Mouse (Mus musculus) natural killer cell, adult 2 months (primary cell): ENCODE data around the gene Abcb4.
"Not testable (repeated sequence)": the region's sequence is repeated elsewhere in the genome, so short reads cannot be mapped to it uniquely, and the experiment has no call there.

Experiments
- DNase-seq, 2 experiments: peaks; one replicate each; pipeline ENCODE4 v3.0.0; 2022; ENCODE audit warnings: low spot score in 2 of 2

Gene Abcb4

GRCm38 (mm10) chr5:8904539-8904938, 11.0 kb downstream of the Abcb4 start:
- DNase-seq, result no peak

GRCm38 (mm10) chr5:8911567-8912198, 18.2 kb downstream of the Abcb4 start:
- DNase-seq, result peak in 1 of 2 experiments; percentile 38

GRCm38 (mm10) chr5:8916400-8916799, 22.9 kb downstream of the Abcb4 start:
- DNase-seq, result no peak

GRCm38 (mm10) chr5:8917069-8917468, 23.6 kb downstream of the Abcb4 start:
- DNase-seq, result peak in 1 of 2 experiments; percentile 26

- DNase-seq, result no peak
Observed at GRCm38 (mm10) chr5:8928440-8928839, 34.9 kb downstream of the Abcb4 start.

- no peak for DNase-seq
Observed at GRCm38 (mm10) chr5:8937965-8938364, 44.4 kb downstream of the Abcb4 start.

GRCm38 (mm10) chr5:8941266-8941665, 47.7 kb downstream of the Abcb4 start:
- DNase-seq, result not testable (repeated sequence)

GRCm38 (mm10) chr5:8943836-8944235, 50.3 kb downstream of the Abcb4 start:
- peak in 1 of 2 experiments; percentile 66 for DNase-seq

GRCm38 (mm10) chr5:8947423-8948110, 54.0 kb downstream of the Abcb4 start:
- DNase-seq, result no peak

GRCm38 (mm10) chr5:8953660-8954059, 60.1 kb downstream of the Abcb4 start:
- DNase-seq, result no peak

- no peak for DNase-seq
Observed at GRCm38 (mm10) chr5:8955544-8955943, 62.0 kb downstream of the Abcb4 start.

- no peak for DNase-seq
Observed at GRCm38 (mm10) chr5:8960534-8960933, 67.0 kb downstream of the Abcb4 start.

- DNase-seq, result no peak
Observed at GRCm38 (mm10) chr5:8964487-8964886, 71.0 kb downstream of the Abcb4 start.

- no peak for DNase-seq
Observed at GRCm38 (mm10) chr5:8970694-8971093, 77.2 kb downstream of the Abcb4 start.

GRCm38 (mm10) chr5:8972355-8972754, 78.8 kb downstream of the Abcb4 start:
- no peak for DNase-seq

GRCm38 (mm10) chr5:8974721-8975120, 81.2 kb downstream of the Abcb4 start:
- no peak for DNase-seq

- DNase-seq, result no peak
Observed at GRCm38 (mm10) chr5:8985470-8985869, 92.0 kb downstream of the Abcb4 start.

GRCm38 (mm10) chr5:8987925-8988324, 94.4 kb downstream of the Abcb4 start:
- DNase-seq, result no peak

- no peak for DNase-seq
Observed at GRCm38 (mm10) chr5:8990526-8990925, 97.0 kb downstream of the Abcb4 start.

GRCm38 (mm10) chr5:8991626-8992025, 98.1 kb downstream of the Abcb4 start:
- DNase-seq, result no peak

- DNase-seq, result peak in 1 of 2 experiments; percentile 6
Observed at GRCm38 (mm10) chr5:8995966-8996685, 102.6 kb downstream of the Abcb4 start.

GRCm38 (mm10) chr5:8996686-8997512, 103.4 kb downstream of the Abcb4 start, which contains the start of gene Crot:
Crot (minus strand) TSS chr5:8997324.
- DNase-seq, result peak; percentile 80 to 82
